Mouse (Mus musculus) central nervous system, embryonic 14 days (tissue): ENCODE measurements around the gene Chmp5. TPM values are rescaled to one million over a fixed set of nuclear protein-coding genes. Genes with fewer than 3 reads are reported as not detected.

Experiments used
- polyA plus RNA-seq: library from polyadenylated mRNA; depleted of rRNA; stranded (reverse); fragments of >200 nt; gene quantifications from 2 replicates; pipeline ENCODE4 v1.2.3, GENCODE M21; 2012; rRNA removed

The Chmp5 gene
- 112 and 132 TPM in 2 replicates for polyA plus RNA-seq

DNA sequence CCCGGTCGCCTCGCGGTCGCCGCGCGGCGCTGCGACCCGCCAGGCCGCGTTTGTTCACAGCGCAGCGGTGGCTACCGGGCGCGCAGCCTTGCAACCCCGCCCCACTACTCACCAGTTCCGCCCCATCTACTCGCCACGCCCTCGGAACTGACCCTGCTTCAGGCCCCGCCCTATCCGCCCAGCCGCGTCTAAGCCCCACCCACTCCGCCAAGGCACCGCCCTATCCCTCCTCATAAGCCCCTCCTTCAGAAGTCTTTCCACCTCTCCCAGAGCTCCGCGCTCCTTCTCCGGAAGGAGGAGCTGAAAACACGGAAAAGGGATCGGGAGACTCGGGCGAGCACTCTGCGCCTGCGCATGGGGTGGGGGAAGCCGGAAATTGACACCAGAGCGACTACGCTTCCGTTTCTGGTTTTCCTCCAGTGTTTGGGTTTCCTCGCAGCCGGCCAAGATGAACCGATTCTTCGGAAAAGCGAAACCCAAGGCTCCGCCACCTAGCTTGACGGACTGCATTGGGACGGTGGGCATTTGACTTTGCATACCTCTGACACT lies at the start of gene Chmp5, which contains the start of gene Bag1:
TSS of gene Chmp5 (plus strand) at position 248 of the 549 bp plus-strand sequence.
TSS of gene Bag1 (minus strand) at position 135 of the 549 bp plus-strand sequence.

DNA sequence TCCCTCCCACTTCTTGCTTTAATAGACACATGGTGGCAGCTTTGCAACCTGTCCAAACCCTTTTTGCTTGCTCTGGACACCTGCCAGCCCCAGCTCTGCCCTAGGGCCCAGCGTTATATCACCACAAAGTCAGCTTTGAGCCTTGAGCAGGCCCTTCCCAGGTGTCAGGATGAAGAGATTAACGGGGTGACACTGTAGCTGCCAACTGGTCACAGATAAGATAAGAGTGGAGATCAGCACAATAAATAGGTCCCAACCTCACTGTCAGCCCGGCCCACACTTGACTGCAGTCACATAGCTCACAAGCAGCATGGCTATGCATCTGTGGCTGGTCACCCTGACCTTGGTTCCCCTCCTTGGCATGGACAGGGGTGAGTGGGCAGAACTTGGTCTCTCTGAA lies 28.4 kb upstream of the Chmp5 start, which contains the start of gene Spink4:
TSS of gene Spink4 (plus strand) at position 268 of the 400 bp plus-strand sequence.

DNA sequence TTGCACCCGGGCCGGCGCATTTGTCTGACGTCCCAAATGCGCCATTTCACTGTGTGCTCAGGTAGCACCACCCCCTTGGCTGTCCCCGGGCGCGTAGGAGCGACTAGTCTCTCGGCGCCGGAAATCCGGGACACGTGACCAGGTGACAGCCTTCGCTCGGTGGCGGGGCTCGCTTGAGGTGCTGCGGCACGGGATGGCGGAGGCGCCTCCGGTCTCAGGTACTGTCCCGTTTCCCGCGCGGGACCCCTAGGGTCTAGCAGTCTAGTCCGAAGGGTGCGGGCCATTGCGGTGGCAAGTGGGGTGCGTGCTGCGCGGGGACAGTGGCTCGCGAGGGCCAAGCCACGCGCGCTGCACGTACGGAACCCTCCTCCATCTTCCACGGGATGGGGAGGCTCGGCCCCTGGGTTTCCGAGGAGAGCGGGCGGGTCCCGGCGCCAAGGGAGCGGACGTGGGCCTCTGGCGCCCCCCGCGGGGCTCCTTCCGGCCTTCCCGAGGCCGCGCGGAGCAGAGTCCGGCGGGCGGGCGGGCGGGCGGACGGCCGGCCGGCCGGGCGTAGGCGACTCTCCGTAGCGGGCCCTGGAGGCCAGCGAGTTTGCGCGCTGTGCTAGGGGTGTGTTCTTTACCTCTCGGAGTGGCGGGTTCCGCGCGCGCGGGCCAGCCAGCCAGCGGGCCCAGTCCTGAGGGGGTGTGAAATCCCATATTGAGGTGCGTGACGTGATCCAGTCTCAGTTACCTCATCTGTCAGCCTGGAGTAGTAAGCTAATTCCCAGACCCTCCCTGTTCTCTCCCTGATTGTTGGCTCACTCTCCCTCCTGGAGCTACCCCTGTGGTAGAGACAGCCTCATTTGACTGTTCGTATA lies 22.9 kb downstream of the Chmp5 start, which contains the start of gene Nfx1:
TSS of gene Nfx1 (plus strand) at position 65 of the 860 bp plus-strand sequence.

Other genes with a start within 250 kb of the Chmp5 start
- 32.7 and 37.4 TPM in 2 replicates for gene Aptx, start 245.2 kb upstream of the Chmp5 start, polyA plus RNA-seq
- gene Dnaja1, start 226.3 kb upstream of the Chmp5 start, polyA plus RNA-seq: 186 and 200 TPM in 2 replicates
- gene Smu1, start 190.5 kb upstream of the Chmp5 start, polyA plus RNA-seq: 74.7 and 83.7 TPM in 2 replicates
- gene B4galt1, start 94.4 kb upstream of the Chmp5 start, polyA plus RNA-seq: 7.8 and 15.0 TPM in 2 replicates
- gene Spink4, start 28.4 kb upstream of the Chmp5 start, polyA plus RNA-seq: not detected in 2 replicates
- 114 and 117 TPM in 2 replicates for gene Bag1, start 113 bp upstream of the Chmp5 start, polyA plus RNA-seq
- 115 and 116 TPM in 2 replicates for gene Nfx1, start 22.5 kb downstream of the Chmp5 start, polyA plus RNA-seq
- 0.03 TPM in 1 of 2 replicates, not detected in the other for gene Aqp7, start 99.7 kb downstream of the Chmp5 start, polyA plus RNA-seq
- gene Aqp3, start 149.8 kb downstream of the Chmp5 start, polyA plus RNA-seq: 0.34 and 4.4 TPM in 2 replicates
- gene Nol6, start 176.0 kb downstream of the Chmp5 start, polyA plus RNA-seq: 43.1 and 43.5 TPM in 2 replicates
- 205 and 220 TPM in 2 replicates for gene Ube2r2, start 187.3 kb downstream of the Chmp5 start, polyA plus RNA-seq